Mouse (Mus musculus): Measurements from ENCODE around the gene 2810006K23Rik. TPM values are rescaled to one million over a fixed set of nuclear protein-coding genes. Genes with fewer than 3 reads are reported as not detected.

2810006K23Rik gene
- total and polyA plus RNA-seq, 2 experiments, result 5.1 to 7.3 TPM

DNA sequence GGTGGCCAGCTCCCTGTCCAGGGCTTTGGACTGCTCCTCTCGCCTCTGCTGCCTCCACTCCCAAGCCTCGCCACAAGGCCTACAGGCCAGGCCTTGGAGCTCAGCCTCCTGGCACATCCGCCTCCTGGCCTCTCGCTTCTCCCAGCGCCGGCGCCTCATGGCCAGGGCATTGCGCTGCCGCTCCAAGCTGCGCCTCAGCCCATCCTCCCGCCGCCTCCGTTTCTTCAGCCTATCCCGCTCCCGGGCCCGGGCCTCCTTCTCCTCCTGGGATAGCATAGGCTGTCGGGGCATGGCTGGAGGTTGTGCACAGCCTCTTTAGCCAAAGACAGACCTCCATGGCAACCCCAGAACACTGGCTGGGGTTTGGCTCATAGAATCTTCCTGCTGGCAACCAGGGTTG lies 21.3 kb downstream of the 2810006K23Rik start:
- Histone ChIP-seq H3K79me2 (ENCODE audit: control insufficient read depth, insufficient read depth, low read length) (peaks cover 10% of the 10 kb centered on the region; the same call in 1 of the 2 replicates), H3K36me3 (ENCODE audit: control insufficient read depth, insufficient read depth, low read length) (peaks cover 17% of the 10 kb centered on the region), H3K4me1 (ENCODE audit: control insufficient read depth, insufficient read depth, low read length) (peaks cover 6% of the 10 kb centered on the region; the same call in 1 of the 2 replicates), H3K27me3 (ENCODE audit: control insufficient read depth, insufficient read depth, low read length) (no peaks in the 10 kb centered on the region), H3K27ac (replicated peaks; ENCODE audit: insufficient read depth, low read depth, low read length) (no peak overlapping the region), H3K4me3 (ENCODE audit: insufficient read depth, low read depth, low read length) (no peak overlapping the region), H3K9ac (ENCODE audit: low read depth, low read length) (no peak overlapping the region)
- DNase-seq (ENCODE audit: extremely low read depth, low read depth, low spot score), result no peak
- WGBS, result 93% methylated on average over 17 of the region's 17 CpGs
- TF ChIP-seq CTCF (IDR thresholded peaks at IDR 0.05; ENCODE audit: low read depth, low read length), result no peak
- TF ChIP-seq POLR2A (IDR thresholded peaks at IDR 0.05; ENCODE audit: extremely low read depth, insufficient read depth, low read length), result no peak

- H3K9ac ChIP-seq (ENCODE audit: low read depth, low read length), result no peak overlapping the region
- H3K4me1 ChIP-seq (ENCODE audit: control insufficient read depth, insufficient read depth, low read length), result peaks cover 6% of the 10 kb centered on the region; the same call in 1 of the 2 replicates
- H3K79me2 ChIP-seq (ENCODE audit: control insufficient read depth, insufficient read depth, low read length), result peaks cover 10% of the 10 kb centered on the region; the same call in 1 of the 2 replicates
- no peak overlapping the region for H3K4me3 ChIP-seq (ENCODE audit: insufficient read depth, low read depth, low read length)
- H3K27me3 ChIP-seq (ENCODE audit: control insufficient read depth, insufficient read depth, low read length), result no peaks in the 10 kb centered on the region
- no peak overlapping the region for H3K27ac ChIP-seq (replicated peaks; ENCODE audit: insufficient read depth, low read depth, low read length)
- peaks cover 10% of the 10 kb centered on the region; the same call in 1 of the 2 replicates for H3K36me3 ChIP-seq (ENCODE audit: control insufficient read depth, insufficient read depth, low read length)
- no peak for DNase-seq (ENCODE audit: extremely low read depth, low read depth, low spot score)
- 92% methylated on average over 2 of the region's 2 CpGs for WGBS
- TF ChIP-seq POLR2A (IDR thresholded peaks at IDR 0.05; ENCODE audit: extremely low read depth, insufficient read depth, low read length) (no peak), CTCF (IDR thresholded peaks at IDR 0.05; ENCODE audit: low read depth, low read length) (no peak)
Observed at GRCm38 (mm10) chr5:124350350-124350749, 22.5 kb downstream of the 2810006K23Rik start.

DNA sequence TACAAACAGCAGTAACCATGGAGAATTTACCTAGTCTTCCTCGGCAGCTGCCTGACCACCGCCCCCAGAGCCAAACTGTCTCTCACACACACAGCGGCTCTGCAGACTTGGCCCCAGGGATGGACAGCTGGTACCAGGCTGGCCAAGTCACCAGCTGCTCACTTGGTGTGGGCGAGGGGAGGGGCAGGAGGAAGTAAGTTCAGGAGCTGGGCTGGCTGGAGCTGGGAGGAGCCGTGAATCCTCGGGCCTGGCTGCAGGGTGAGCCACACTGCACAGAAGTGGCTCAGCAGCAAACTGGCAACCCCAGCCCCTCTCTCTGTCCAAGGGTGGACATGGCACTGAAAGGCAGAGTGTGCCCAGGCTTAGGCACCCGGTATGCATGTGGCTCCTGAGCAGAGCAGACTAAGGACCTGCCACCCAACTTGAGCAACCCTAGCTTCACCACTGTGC lies 23.2 kb downstream of the 2810006K23Rik start:
- H3K27ac ChIP-seq (replicated peaks; ENCODE audit: insufficient read depth, low read depth, low read length), result no peak overlapping the region
- peaks cover 9% of the 10 kb centered on the region; the same call in 1 of the 2 replicates for H3K36me3 ChIP-seq (ENCODE audit: control insufficient read depth, insufficient read depth, low read length)
- peaks cover 6% of the 10 kb centered on the region; the same call in 1 of the 2 replicates for H3K4me1 ChIP-seq (ENCODE audit: control insufficient read depth, insufficient read depth, low read length)
- H3K4me3 ChIP-seq (ENCODE audit: insufficient read depth, low read depth, low read length), result no peak overlapping the region
- no peak overlapping the region for H3K9ac ChIP-seq (ENCODE audit: low read depth, low read length)
- no peak for TF ChIP-seq POLR2A (IDR thresholded peaks at IDR 0.05; ENCODE audit: extremely low read depth, insufficient read depth, low read length)
- no peak for TF ChIP-seq CTCF (IDR thresholded peaks at IDR 0.05; ENCODE audit: low read depth, low read length)
- no peaks in the 10 kb centered on the region for H3K27me3 ChIP-seq (ENCODE audit: control insufficient read depth, insufficient read depth, low read length)
- no peak for DNase-seq (ENCODE audit: extremely low read depth, low read depth, low spot score)
- peaks cover 10% of the 10 kb centered on the region; the same call in 1 of the 2 replicates for H3K79me2 ChIP-seq (ENCODE audit: control insufficient read depth, insufficient read depth, low read length)
- 48% methylated on average over 7 of the region's 7 CpGs for WGBS

GRCm38 (mm10) chr5:124351604-124352003 lies 23.7 kb downstream of the 2810006K23Rik start:
- 84% methylated on average over 3 of the region's 3 CpGs for WGBS
- TF ChIP-seq CTCF (IDR thresholded peaks at IDR 0.05; ENCODE audit: low read depth, low read length) (no peak), POLR2A (IDR thresholded peaks at IDR 0.05; ENCODE audit: extremely low read depth, insufficient read depth, low read length) (no peak)
- H3K9ac ChIP-seq (ENCODE audit: low read depth, low read length), result no peak overlapping the region
- peaks cover 10% of the 10 kb centered on the region; the same call in 1 of the 2 replicates for H3K79me2 ChIP-seq (ENCODE audit: control insufficient read depth, insufficient read depth, low read length)
- no peaks in the 10 kb centered on the region for H3K27me3 ChIP-seq (ENCODE audit: control insufficient read depth, insufficient read depth, low read length)
- peaks cover 6% of the 10 kb centered on the region; the same call in 1 of the 2 replicates for H3K4me1 ChIP-seq (ENCODE audit: control insufficient read depth, insufficient read depth, low read length)
- H3K4me3 ChIP-seq (ENCODE audit: insufficient read depth, low read depth, low read length), result no peak overlapping the region
- H3K27ac ChIP-seq (replicated peaks; ENCODE audit: insufficient read depth, low read depth, low read length), result no peak overlapping the region
- no peak for DNase-seq (ENCODE audit: extremely low read depth, low read depth, low spot score)
- H3K36me3 ChIP-seq (ENCODE audit: control insufficient read depth, insufficient read depth, low read length), result peaks cover 5% of the 10 kb centered on the region; the same call in 1 of the 2 replicates

GRCm38 (mm10) chr5:124352141-124352920 lies 24.4 kb downstream of the 2810006K23Rik start:
- Histone ChIP-seq H3K4me3 (ENCODE audit: insufficient read depth, low read depth, low read length) (no peak overlapping the region; the same call in 1 of the 2 replicates), H3K4me1 (ENCODE audit: control insufficient read depth, insufficient read depth, low read length) (peaks cover 6% of the 10 kb centered on the region; the same call in 1 of the 2 replicates), H3K27ac (replicated peaks; ENCODE audit: insufficient read depth, low read depth, low read length) (no peak overlapping the region), H3K9ac (ENCODE audit: low read depth, low read length) (no peak overlapping the region; the same call in 1 of the 2 replicates), H3K27me3 (ENCODE audit: control insufficient read depth, insufficient read depth, low read length) (no peaks in the 10 kb centered on the region), H3K36me3 (ENCODE audit: control insufficient read depth, insufficient read depth, low read length) (peaks cover 4% of the 10 kb centered on the region; the same call in 1 of the 2 replicates), H3K79me2 (ENCODE audit: control insufficient read depth, insufficient read depth, low read length) (peaks cover 10% of the 10 kb centered on the region; the same call in 1 of the 2 replicates)
- TF ChIP-seq CTCF (IDR thresholded peaks at IDR 0.05; ENCODE audit: low read depth, low read length) (no peak), POLR2A (IDR thresholded peaks at IDR 0.05; ENCODE audit: extremely low read depth, insufficient read depth, low read length) (no peak)
- 38% methylated on average over 28 of the region's 30 CpGs for WGBS
- DNase-seq (ENCODE audit: extremely low read depth, low read depth, low spot score), result no peak
